9 mouse cellular contexts compared by ENCODE assay signal in genomic region chr7:80405188-80405695, GRCm38 (mm10). TPM values are rescaled to one million over a fixed set of nuclear protein-coding genes. Genes with fewer than 3 reads are reported as not detected.
DNase-seq lines count a peak whose midpoint lies in the region; ATAC-seq lines count a peak whose summit lies in the region.
"Had no signal": no experiment of that assay in that cellular context is flagged by ENCODE, and none has a peak within 500 bp of the region (broad histone marks: within the 10 kb centered on the region; RNA-seq: fewer than 3 reads in every experiment).

Furin (minus strand) TSS chr7:80405436.

- H3K27ac ChIP-seq in embryonic facial prominence, embryonic 13.5 days, result peak within 1 kb of the TSS; percentile 57
- H3K27ac ChIP-seq in embryonic facial prominence, embryonic 10.5 days (replicated peaks), result no peak within 1 kb of the TSS
- H3K27ac ChIP-seq: liver, embryonic 13.5 days had no signal

- H3K4me2 ChIP-seq in embryonic facial prominence, embryonic 13.5 days, result no peak within 1 kb of the TSS
- H3K4me2 ChIP-seq: liver, embryonic 13.5 days had no signal

- no peaks in the 10 kb centered on the region for H3K9me3 ChIP-seq in embryonic facial prominence, embryonic 13.5 days
- H3K9me3 ChIP-seq in embryonic facial prominence, embryonic 10.5 days, result no peaks in the 10 kb centered on the region
- H3K9me3 ChIP-seq: liver, embryonic 13.5 days had no signal

- H3K4me3 ChIP-seq in embryonic facial prominence, embryonic 13.5 days, result no peak within 1 kb of the TSS
- H3K4me3 ChIP-seq in embryonic facial prominence, embryonic 10.5 days, result no peak within 1 kb of the TSS
- H3K4me3 ChIP-seq: liver, embryonic 13.5 days had no signal

- ATAC-seq in embryonic facial prominence, embryonic 13.5 days (ENCODE audit: insufficient number of reproducible peaks, insufficient read depth, low FRiP score, low TSS enrichment, low read depth), result no peak
- no peak for ATAC-seq in cerebellum, adult (ENCODE audit: insufficient number of reproducible peaks, low FRiP score, low TSS enrichment)

- 67% methylated on average over 9 of the region's 9 CpGs for WGBS in embryonic facial prominence, embryonic 13.5 days
- 76% methylated on average over 9 of the region's 9 CpGs for WGBS in embryonic facial prominence, embryonic 10.5 days

- DNase-seq in embryonic facial prominence, embryonic 10.5 days (ENCODE audit: low spot score), result no peak
- peak; percentile 70 for DNase-seq in CD4-positive helper T cell, adult 2 months (ENCODE audit: low read depth, low spot score)
- no peak for DNase-seq in gastrocnemius, adult 18-20 months (ENCODE audit: low spot score)
- no peak for DNase-seq in layer of hippocampus, postnatal 25 days (ENCODE audit: extremely low spot score in 1 of 2, low spot score in 1 of 2)
- DNase-seq in ovary, postnatal 10 days (ENCODE audit: low spot score), result no peak
- no peak for DNase-seq in urinary bladder, postnatal 4 days (ENCODE audit: low spot score in 2 of 2)
- DNase-seq: liver, embryonic 13.5 days had no signal

- peaks cover 30% of the 10 kb centered on the region for H3K4me1 ChIP-seq in embryonic facial prominence, embryonic 13.5 days
- H3K4me1 ChIP-seq in embryonic facial prominence, embryonic 10.5 days, result peaks cover 39% of the 10 kb centered on the region

- no peaks in the 10 kb centered on the region for H3K36me3 ChIP-seq in embryonic facial prominence, embryonic 13.5 days
- no peaks in the 10 kb centered on the region for H3K36me3 ChIP-seq in embryonic facial prominence, embryonic 10.5 days (replicated peaks)
- H3K36me3 ChIP-seq: liver, embryonic 13.5 days had no signal

- H3K9ac ChIP-seq in embryonic facial prominence, embryonic 13.5 days, result 0 out of 2 replicates have a peak within 1 kb of the TSS, but pooled peaks have one; percentile 27
- H3K9ac ChIP-seq: liver, embryonic 13.5 days had no signal

- H3K27me3 ChIP-seq in embryonic facial prominence, embryonic 13.5 days, result peaks cover 7% of the 10 kb centered on the region; the same call in 1 of the 2 replicates
- peaks cover 28% of the 10 kb centered on the region for H3K27me3 ChIP-seq in embryonic facial prominence, embryonic 10.5 days (replicated peaks; ENCODE audit: low read depth, poor library complexity, severe bottlenecking)

RNA-seq across cellular contexts. Expression of gene Furin, which starts in this region (rescaled TPM):
- polyA plus RNA-seq in embryonic facial prominence, embryonic 13.5 days (2015; fragmentation: Nextera tagmentation; extraction: Ambion mirVana), result 10.9 and 11.0 TPM in 2 replicates
- 6.0 and 6.3 TPM in 2 replicates for polyA plus RNA-seq in embryonic facial prominence, embryonic 10.5 days (2016; fragmentation: Nextera tagmentation; extraction: Ambion mirVana)
- total RNA-seq in gastrocnemius, adult 18-20 months (2021), result 10 to 100 TPM; 52.8 to 53.9 TPM
- total RNA-seq in layer of hippocampus, postnatal 25 days (2021), result 10 to 100 TPM; 39.6 to 42.3 TPM
